Mouse (Mus musculus) left cerebral cortex, postnatal 36 days (tissue): ENCODE data around the gene Map4k2. TPM values are rescaled to one million over a fixed set of nuclear protein-coding genes. Genes with fewer than 3 reads are reported as not detected.

Experiments
- DNase-seq, 2 experiments: peaks; one replicate each; pipeline ENCODE4 v3.0.0; 2021 to 2022; ENCODE audit warnings: low spot score in 2 of 2, mixed read lengths in 1 of 2
- intact Hi-C: fragments of 180-260 bp; cut with DNase I; formaldehyde crosslinking; loops from one replicate; pipeline ENCODE4 v1.15.1; 2025
- total RNA-seq, 2 experiments: library from RNA; stranded (reverse); gene quantifications; 2 replicates each; pipeline ENCODE4 v1.2.3; 2021

Gene Map4k2
- total RNA-seq, 2 experiments from 2014 or later, result 93.5 to 107 TPM

- intact Hi-C loops, result no loop called here
- no peak for DNase-seq
Observed at GRCm38 (mm10) chr19:6341453-6342077, 630 bp downstream of the Map4k2 start.

GRCm38 (mm10) chr19:6342276-6342933 lies 1.5 kb downstream of the Map4k2 start:
- no peak for DNase-seq
- intact Hi-C loops, result no loop called here

- no peak for DNase-seq
- intact Hi-C loops, result no loop called here
Observed at GRCm38 (mm10) chr19:6343066-6343925, 2.4 kb downstream of the Map4k2 start.

GRCm38 (mm10) chr19:6343996-6344395 lies 3.1 kb downstream of the Map4k2 start:
- DNase-seq, result no peak
- intact Hi-C loops, result no loop called here

- intact Hi-C loops, result no loop called here
- no peak for DNase-seq
Observed at GRCm38 (mm10) chr19:6346023-6346422, 5.1 kb downstream of the Map4k2 start.

GRCm38 (mm10) chr19:6346661-6347060 lies 5.7 kb downstream of the Map4k2 start:
- DNase-seq, result no peak
- intact Hi-C loops, result no loop called here

- intact Hi-C loops, result no loop called here
- no peak for DNase-seq
Observed at GRCm38 (mm10) chr19:6347615-6348014, 6.7 kb downstream of the Map4k2 start.

GRCm38 (mm10) chr19:6348717-6349116 lies 7.8 kb downstream of the Map4k2 start:
- DNase-seq, result no peak
- intact Hi-C loops, result no loop called here

GRCm38 (mm10) chr19:6349215-6349983 lies 8.5 kb downstream of the Map4k2 start:
- no peak for DNase-seq
- intact Hi-C loops, result no loop called here

- intact Hi-C loops, result no loop called here
- DNase-seq, result no peak
Observed at GRCm38 (mm10) chr19:6351431-6352106, 10.6 kb downstream of the Map4k2 start.

GRCm38 (mm10) chr19:6352107-6352505 lies 11.2 kb downstream of the Map4k2 start:
- no peak for DNase-seq
- intact Hi-C loops, result no loop called here

- intact Hi-C loops, result no loop called here
- no peak for DNase-seq
Observed at GRCm38 (mm10) chr19:6354030-6354429, 13.1 kb downstream of the Map4k2 start.

- no peak for DNase-seq
- intact Hi-C loops, result no loop called here
Observed at GRCm38 (mm10) chr19:6361291-6361690, 20.4 kb downstream of the Map4k2 start.

GRCm38 (mm10) chr19:6363091-6363410 lies 22.1 kb downstream of the Map4k2 start:
- intact Hi-C loops, result no loop called here
- no peak for DNase-seq

GRCm38 (mm10) chr19:6363411-6364240 lies 22.7 kb downstream of the Map4k2 start, which contains the start of gene Sf1:
TSS of gene Sf1 (plus strand) at chr19:6363690.
- intact Hi-C loops, result no loop called here

GRCm38 (mm10) chr19:6364317-6364725 lies 23.4 kb downstream of the Map4k2 start:
- intact Hi-C loops, result no loop called here
- peak; percentile 91 for DNase-seq

More at GRCm38 (mm10) chr19:6363411-6364240, 22.7 kb downstream of the Map4k2 start, which contains the start of gene Sf1:
- peak; percentile 100 for DNase-seq

GRCm38 (mm10) chr19:6364842-6365241 lies 23.9 kb downstream of the Map4k2 start:
- intact Hi-C loops, result loop anchor here (5.0 kb wide), 1 partner anchor 52 kb away; the partner anchor contains the start of gene Nrxn2
- DNase-seq, result no peak

- no peak for DNase-seq
- intact Hi-C loops, result no loop called here
Observed at GRCm38 (mm10) chr19:6370175-6370574, 29.2 kb downstream of the Map4k2 start.
